Mouse (Mus musculus): ENCODE results near the gene Dnah3.

Dnah3 gene

GRCm38 (mm10) chr7:119879171-119879570 is 215.9 kb downstream of the Dnah3 start:
- DNase-seq (ENCODE audit: low read depth, low spot score), result no peak

GRCm38 (mm10) chr7:119875776-119876440 is 219.2 kb downstream of the Dnah3 start:
- no peak for DNase-seq (ENCODE audit: low read depth, low spot score)

DNA sequence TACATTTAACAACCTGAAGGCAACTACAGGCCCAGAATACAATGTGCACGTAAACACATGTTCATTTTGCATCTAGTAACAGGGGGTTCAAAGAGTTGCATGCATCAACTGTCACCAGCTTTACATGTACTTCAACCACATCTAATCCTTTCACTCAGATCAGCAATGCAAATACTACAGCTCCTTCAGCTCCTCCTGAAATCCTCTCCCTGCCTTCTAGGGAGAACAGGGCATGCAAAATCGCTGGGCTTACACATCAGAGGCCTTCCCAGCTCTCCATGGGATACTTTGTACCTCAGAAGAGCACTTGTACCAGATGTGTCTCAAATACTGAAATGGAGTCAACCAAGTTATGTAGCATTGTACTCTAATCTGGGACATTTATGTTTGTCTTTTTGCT is 222.0 kb downstream of the Dnah3 start:
- no peak for DNase-seq (ENCODE audit: low read depth, low spot score)
